Mouse (Mus musculus): ENCODE data around the gene Rpl14. TPM values are rescaled to one million over a fixed set of nuclear protein-coding genes. Genes with fewer than 3 reads are reported as not detected.
"Not testable (repeated sequence)": the region's sequence is repeated elsewhere in the genome, so short reads cannot be mapped to it uniquely, and the experiment has no call there.

Rpl14 gene
- total and polyA plus RNA-seq, 2 experiments from 2014 or later = 287 to 474 TPM

DNA sequence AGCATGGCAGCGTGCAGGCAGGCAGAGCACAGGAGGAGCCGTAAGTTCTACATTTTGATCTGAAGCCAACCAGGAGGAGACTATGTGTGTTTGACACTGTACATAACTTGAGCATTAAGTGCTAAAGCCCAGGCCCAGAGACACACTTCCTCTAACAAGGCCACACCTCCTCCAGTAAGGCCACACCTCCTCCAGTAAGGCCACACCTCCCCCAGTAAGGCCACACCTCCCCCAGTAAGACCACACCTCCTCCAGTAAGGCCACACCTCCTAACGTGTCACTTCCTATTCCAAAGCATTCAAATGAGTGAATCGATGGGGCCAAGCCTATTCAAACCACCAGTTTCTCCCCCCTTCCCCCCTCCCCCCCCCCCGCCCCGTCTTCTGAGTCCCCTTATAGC is 38.6 kb upstream of the Rpl14 start:
- Histone ChIP-seq H3K36me3 (ENCODE audit: insufficient read depth, low read length) (no peaks in the 10 kb centered on the region), H3K4me2 (ENCODE audit: low read depth, low read length, poor library complexity, severe bottlenecking) (no peak overlapping the region), H3K4me1 (ENCODE audit: insufficient read depth, low read length) (no peaks in the 10 kb centered on the region), H3K27ac (ENCODE audit: low read depth, low read length) (no peak overlapping the region), H3K9ac (replicated peaks; ENCODE audit: low read length, poor library complexity, severe bottlenecking) (no peak overlapping the region), H3K9me3 (ENCODE audit: low read length) (no peaks in the 10 kb centered on the region), H3K4me3 (ENCODE audit: low read depth, low read length) (no peak overlapping the region), H3K27me3 (ENCODE audit: insufficient read depth, low read length) (no peaks in the 10 kb centered on the region)
- DNase-seq (ENCODE audit: low spot score) = no peak
- WGBS = 91% methylated on average over 6 of the region's 6 CpGs
- ATAC-seq (ENCODE audit: low FRiP score) = no peak
- no peak for TF ChIP-seq CTCF (IDR thresholded peaks at IDR 0.05)

DNA sequence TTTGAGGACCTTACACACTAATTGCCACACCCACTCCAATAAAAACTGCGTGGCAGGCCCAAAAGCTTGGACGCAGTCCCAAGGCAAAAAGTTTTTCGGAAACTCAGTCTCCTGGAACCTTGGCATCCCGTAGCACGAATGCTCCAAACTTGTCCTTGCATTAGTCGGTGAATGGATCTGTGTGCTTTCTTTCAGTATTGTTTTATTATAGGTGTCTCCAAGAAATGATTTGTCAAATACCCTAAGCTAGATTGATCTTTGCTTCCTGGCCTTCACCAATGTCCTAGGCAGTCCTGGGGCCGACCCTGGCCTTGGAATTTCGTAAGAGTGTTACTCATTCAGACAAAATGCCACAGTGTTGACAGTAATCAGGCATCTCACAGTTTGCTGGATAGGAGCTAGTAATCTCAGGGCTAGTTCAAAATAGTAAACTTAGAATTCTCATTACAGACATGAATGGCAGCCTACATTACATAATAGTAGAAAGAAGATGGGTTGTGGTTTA is 37.7 kb upstream of the Rpl14 start:
- H3K27ac ChIP-seq (ENCODE audit: low read depth, low read length); DNase-seq (ENCODE audit: low spot score); H3K4me3 ChIP-seq (ENCODE audit: low read depth, low read length); H3K36me3 ChIP-seq (ENCODE audit: insufficient read depth, low read length); H3K27me3 ChIP-seq (ENCODE audit: insufficient read depth, low read length); ATAC-seq (ENCODE audit: low FRiP score); H3K9ac ChIP-seq (replicated peaks; ENCODE audit: low read length, poor library complexity, severe bottlenecking); H3K4me1 ChIP-seq (ENCODE audit: insufficient read depth, low read length); H3K4me2 ChIP-seq (ENCODE audit: low read depth, low read length, poor library complexity, severe bottlenecking); H3K9me3 ChIP-seq (ENCODE audit: low read length): not testable (repeated sequence)
- WGBS = 94% methylated on average over 8 of the region's 8 CpGs

DNA sequence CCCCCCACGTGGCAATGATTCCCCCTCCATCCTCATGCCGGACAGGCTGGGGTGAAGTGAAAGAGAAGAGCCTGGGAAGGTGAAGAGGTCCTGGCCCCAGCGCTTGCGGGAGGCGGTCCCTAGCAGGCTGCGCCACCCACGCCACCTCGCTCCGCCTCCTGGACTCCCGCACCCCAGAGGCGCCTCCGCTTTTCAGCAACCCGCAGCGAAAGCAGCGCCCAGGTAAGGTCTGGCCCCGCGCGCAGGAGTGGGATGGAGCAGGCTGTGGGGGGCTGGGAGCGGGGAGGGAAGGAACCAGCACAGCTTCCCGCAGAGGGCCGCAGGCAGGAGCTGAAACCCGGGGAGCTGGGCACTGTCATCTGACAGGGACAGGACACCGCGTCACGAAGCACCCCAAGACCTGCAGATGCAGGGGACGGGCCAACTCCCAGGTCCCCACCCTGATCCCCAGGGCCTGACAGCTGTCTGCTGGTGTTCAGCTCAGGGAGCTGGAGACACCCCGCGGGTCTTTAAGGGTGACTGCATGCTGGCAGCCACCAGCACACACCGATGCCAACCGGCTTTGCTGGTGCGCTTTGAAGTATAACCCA is 31.5 kb upstream of the Rpl14 start, which contains the start of gene Entpd3:
Gene Entpd3, plus strand, starts transcription at position 157 of the 590 bp plus-strand sequence.
- ATAC-seq (ENCODE audit: low FRiP score) (peak; percentile 44), DNase-seq (ENCODE audit: low spot score) (peak; percentile 12)
- H3K4me2 ChIP-seq (ENCODE audit: low read depth, low read length, poor library complexity, severe bottlenecking) = peak within 1 kb of the TSS; percentile 95
- H3K9me3 ChIP-seq (ENCODE audit: low read length) = no peaks in the 10 kb centered on the region
- peak within 1 kb of the TSS; percentile 55 for H3K4me3 ChIP-seq (ENCODE audit: low read depth, low read length)
- H3K9ac ChIP-seq (replicated peaks; ENCODE audit: low read length, poor library complexity, severe bottlenecking) = peak within 1 kb of the TSS; percentile 72
- no peak for TF ChIP-seq CTCF (IDR thresholded peaks at IDR 0.05)
- 0 out of 2 replicates have a peak, but pooled peaks cover 4% of the 10 kb centered on the region for H3K27me3 ChIP-seq (ENCODE audit: insufficient read depth, low read length)
- H3K27ac ChIP-seq (ENCODE audit: low read depth, low read length) = no peak within 1 kb of the TSS
- no peaks in the 10 kb centered on the region for H3K36me3 ChIP-seq (ENCODE audit: insufficient read depth, low read length)
- H3K4me1 ChIP-seq (ENCODE audit: insufficient read depth, low read length) = peaks cover 3% of the 10 kb centered on the region; the same call in 1 of the 2 replicates
- 1% methylated on average over 30 of the region's 31 CpGs for WGBS

DNA sequence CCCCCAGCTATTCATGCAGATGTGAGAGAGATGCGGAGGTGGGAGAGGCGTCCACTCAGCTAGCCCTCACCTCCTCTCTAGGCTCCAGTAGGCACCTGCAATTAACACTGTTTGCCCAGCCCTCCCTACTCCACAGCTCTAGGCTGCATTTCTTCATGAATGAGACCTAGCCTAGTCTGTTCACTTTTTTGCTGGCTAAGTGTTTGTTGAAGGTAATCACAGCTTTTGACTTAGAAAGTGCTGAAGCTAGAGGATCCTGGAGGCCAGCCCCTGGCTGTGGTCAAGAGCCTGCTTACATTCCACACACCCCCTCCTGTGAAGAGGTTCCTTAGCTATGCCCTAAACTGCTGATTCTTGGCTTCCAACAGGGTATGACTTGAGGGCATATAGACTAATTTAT is 29.8 kb upstream of the Rpl14 start:
- no peak for TF ChIP-seq CTCF (IDR thresholded peaks at IDR 0.05)
- Histone ChIP-seq H3K4me2 (ENCODE audit: low read depth, low read length, poor library complexity, severe bottlenecking) (no peak overlapping the region), H3K4me3 (ENCODE audit: low read depth, low read length) (no peak overlapping the region), H3K27me3 (ENCODE audit: insufficient read depth, low read length) (0 out of 2 replicates have a peak, but pooled peaks cover 4% of the 10 kb centered on the region), H3K4me1 (ENCODE audit: insufficient read depth, low read length) (peaks cover 3% of the 10 kb centered on the region; the same call in 1 of the 2 replicates), H3K9ac (replicated peaks; ENCODE audit: low read length, poor library complexity, severe bottlenecking) (no peak overlapping the region), H3K36me3 (ENCODE audit: insufficient read depth, low read length) (no peaks in the 10 kb centered on the region), H3K27ac (ENCODE audit: low read depth, low read length) (no peak overlapping the region), H3K9me3 (ENCODE audit: low read length) (no peaks in the 10 kb centered on the region)
- ATAC-seq (ENCODE audit: low FRiP score) = no peak
- DNase-seq (ENCODE audit: low spot score) = no peak
- 13% methylated on average over 2 of the region's 2 CpGs for WGBS

DNA sequence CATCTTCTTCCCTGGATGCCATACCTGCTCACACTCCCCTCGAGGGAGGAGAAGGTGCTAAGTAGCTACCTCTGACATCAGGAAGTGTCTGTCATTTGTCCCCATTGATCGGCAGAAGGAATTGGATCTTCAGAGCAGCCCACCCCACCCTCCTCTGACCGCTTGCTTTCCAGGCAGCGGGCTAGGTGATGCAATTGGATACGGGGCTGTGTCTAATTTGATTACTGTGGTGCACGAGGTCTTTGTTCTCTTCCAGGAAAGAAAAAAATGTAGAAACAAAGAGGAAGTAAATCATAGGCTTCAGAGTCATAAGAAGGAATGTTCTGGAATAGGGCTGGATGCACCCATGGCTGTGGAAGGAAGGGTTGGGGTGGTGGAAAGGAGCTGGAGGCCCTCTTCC is 29.0 kb upstream of the Rpl14 start:
- Histone ChIP-seq H3K27ac (ENCODE audit: low read depth, low read length) (no peak overlapping the region), H3K9ac (replicated peaks; ENCODE audit: low read length, poor library complexity, severe bottlenecking) (no peak overlapping the region), H3K27me3 (ENCODE audit: insufficient read depth, low read length) (0 out of 2 replicates have a peak, but pooled peaks cover 4% of the 10 kb centered on the region), H3K36me3 (ENCODE audit: insufficient read depth, low read length) (no peaks in the 10 kb centered on the region), H3K4me2 (ENCODE audit: low read depth, low read length, poor library complexity, severe bottlenecking) (no peak overlapping the region), H3K9me3 (ENCODE audit: low read length) (no peaks in the 10 kb centered on the region), H3K4me3 (ENCODE audit: low read depth, low read length) (no peak overlapping the region), H3K4me1 (ENCODE audit: insufficient read depth, low read length) (peaks cover 3% of the 10 kb centered on the region; the same call in 1 of the 2 replicates)
- TF ChIP-seq CTCF (IDR thresholded peaks at IDR 0.05) = no peak
- ATAC-seq (ENCODE audit: low FRiP score) = no peak
- WGBS = 25% methylated on average over 6 of the region's 6 CpGs
- DNase-seq (ENCODE audit: low spot score) = no peak

DNA sequence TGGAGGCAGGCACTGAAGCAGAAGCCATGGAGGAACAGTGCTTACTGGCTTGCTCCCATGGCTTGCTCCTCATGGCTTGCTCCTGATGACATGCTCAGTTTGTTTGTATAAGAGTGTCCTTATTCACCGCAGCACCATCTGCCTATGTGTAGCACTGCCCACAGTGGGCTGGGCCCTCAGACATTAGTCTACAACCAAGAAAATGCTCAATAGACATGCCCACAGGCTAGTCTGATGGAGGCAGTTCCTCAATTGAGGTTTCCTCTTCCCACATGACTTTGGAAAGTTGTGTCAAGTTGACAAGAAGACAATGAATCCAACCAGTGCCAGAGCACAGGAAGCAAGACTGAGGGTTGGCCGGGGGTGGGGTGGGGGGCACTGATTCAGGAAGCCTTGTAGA is 25.2 kb upstream of the Rpl14 start:
- no peaks in the 10 kb centered on the region for H3K4me1 ChIP-seq (ENCODE audit: insufficient read depth, low read length)
- H3K27ac ChIP-seq (ENCODE audit: low read depth, low read length) = no peak overlapping the region
- DNase-seq (ENCODE audit: low spot score) (no peak), ATAC-seq (ENCODE audit: low FRiP score) (no peak)
- H3K9me3 ChIP-seq (ENCODE audit: low read length) = no peaks in the 10 kb centered on the region
- 95% methylated on average over 2 of the region's 2 CpGs for WGBS
- TF ChIP-seq CTCF (IDR thresholded peaks at IDR 0.05) = no peak
- H3K4me2 ChIP-seq (ENCODE audit: low read depth, low read length, poor library complexity, severe bottlenecking) = no peak overlapping the region
- no peak overlapping the region for H3K9ac ChIP-seq (replicated peaks; ENCODE audit: low read length, poor library complexity, severe bottlenecking)
- no peak overlapping the region for H3K4me3 ChIP-seq (ENCODE audit: low read depth, low read length)
- no peaks in the 10 kb centered on the region for H3K27me3 ChIP-seq (ENCODE audit: insufficient read depth, low read length)
- no peaks in the 10 kb centered on the region for H3K36me3 ChIP-seq (ENCODE audit: insufficient read depth, low read length)

Data from midbrain, postnatal 0 days (tissue).